Mouse (Mus musculus): Measurements from ENCODE around the gene Ccdc14.

DNA sequence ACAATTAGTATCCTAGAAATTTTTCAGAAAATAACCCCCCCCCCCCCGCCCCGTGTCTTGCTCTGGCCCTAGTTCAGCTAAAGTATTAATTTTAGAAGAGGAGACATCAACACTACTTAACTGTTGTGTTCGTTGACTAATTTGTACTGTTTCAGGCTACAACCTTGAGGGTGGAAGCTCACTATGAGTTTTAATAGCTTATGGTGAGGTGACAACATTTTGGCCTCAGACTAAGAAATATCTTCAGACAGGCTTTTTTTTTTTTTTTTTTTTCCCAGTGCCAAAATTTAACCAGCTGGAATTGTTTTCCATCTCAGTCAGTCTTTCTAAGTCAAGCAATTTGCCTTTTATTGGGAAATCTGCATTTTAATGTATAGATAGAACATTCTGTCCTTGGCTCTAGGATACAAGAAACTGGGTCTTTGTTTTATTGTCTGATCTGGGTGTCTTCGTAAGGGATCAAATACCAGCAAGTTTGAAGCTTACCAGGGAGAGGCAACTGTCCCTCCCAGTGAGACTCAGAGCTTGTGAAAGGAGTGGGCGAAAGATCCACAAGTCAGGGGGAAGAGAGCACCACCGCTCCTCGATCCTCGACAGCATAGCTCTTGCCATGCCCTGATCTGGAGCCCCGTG, 73.7 kb downstream of the Ccdc14 start:
- TF ChIP-seq POLR2A (IDR thresholded peaks at IDR 0.05; ENCODE audit: insufficient read depth, low read depth, low read length) (no peak), CTCF (IDR thresholded peaks at IDR 0.05) (no peak), EP300 (IDR thresholded peaks at IDR 0.05; ENCODE audit: insufficient read depth, low read depth, low read length) (no peak)

Measured in heart, adult 2 months (tissue).